Mouse (Mus musculus) heart, adult 2 months (tissue): ENCODE data around the gene Srsf9.

Experiments used
- CTCF ChIP-seq: fragments of 200-600 bp; IDR thresholded peaks from 2 replicates; pipeline ENCODE4 v1.8.1; 2022; ENCODE audit warnings: antibody characterized with exemption, mild to moderate bottlenecking, moderate library complexity
- EP300 ChIP-seq: fragments of 200-500 bp; IDR thresholded peaks from 2 replicates; pipeline ENCODE4 v1.6.1; 2011; ENCODE audit warnings: low read depth, low read length, control low read depth; ENCODE audit not compliant: insufficient read depth

- TF ChIP-seq CTCF (peak; percentile 69), EP300 (0 out of 2 replicates have a peak, but pooled peaks have one; percentile 40)
Measured at GRCm38 (mm10) chr5:115319004-115319940, 7.7 kb upstream of the Srsf9 start.
